Mouse (Mus musculus): ENCODE data around the gene Hoxc13. TPM values are rescaled to one million over a fixed set of nuclear protein-coding genes. Genes with fewer than 3 reads are reported as not detected.

The Hoxc13 gene
- polyA plus RNA-seq, 1 experiment from 2014 or later, result not detected

- no peaks in the 10 kb centered on the region for H3K36me3 ChIP-seq
- H3K4me2 ChIP-seq, result peak overlapping the region; percentile 51
- H3K4me1 ChIP-seq, result peaks cover 22% of the 10 kb centered on the region
- H3K9me3 ChIP-seq (replicated peaks), result no peaks in the 10 kb centered on the region
- ATAC-seq (replicated peaks; ENCODE audit: low FRiP score), result peak; percentile 89
- peak overlapping the region; percentile 26 for H3K4me3 ChIP-seq (replicated peaks)
- H3K9ac ChIP-seq, result no peak overlapping the region
- H3K27me3 ChIP-seq, result peaks cover 99% of the 10 kb centered on the region
- WGBS, result under 1% methylated on average over 18 of the region's 20 CpGs
- H3K27ac ChIP-seq, result no peak overlapping the region
These were observed 284 bp upstream of the Hoxc13 start for GRCm38 (mm10) chr15:102920619-102921018.

- peak overlapping the region; percentile 26 for H3K4me3 ChIP-seq (replicated peaks)
- H3K27me3 ChIP-seq, result peaks cover 99% of the 10 kb centered on the region
- H3K9ac ChIP-seq, result no peak overlapping the region
- WGBS, result under 1% methylated on average over 24 of the region's 24 CpGs
- no peaks in the 10 kb centered on the region for H3K36me3 ChIP-seq
- ATAC-seq (replicated peaks; ENCODE audit: low FRiP score), result peak; percentile 54
- 0 out of 2 replicates have a peak overlapping the region, but pooled peaks have one; percentile 51 for H3K4me2 ChIP-seq
- H3K4me1 ChIP-seq, result peaks cover 22% of the 10 kb centered on the region
- H3K27ac ChIP-seq, result no peak overlapping the region
- no peaks in the 10 kb centered on the region for H3K9me3 ChIP-seq (replicated peaks)
These were observed 1.1 kb downstream of the Hoxc13 start for GRCm38 (mm10) chr15:102922012-102922362.

GRCm38 (mm10) chr15:102922636-102923500 lies 2.0 kb downstream of the Hoxc13 start:
- peaks cover 99% of the 10 kb centered on the region for H3K27me3 ChIP-seq
- no peaks in the 10 kb centered on the region for H3K9me3 ChIP-seq (replicated peaks)
- H3K9ac ChIP-seq, result no peak overlapping the region
- no peak overlapping the region for H3K4me3 ChIP-seq (replicated peaks)
- H3K4me1 ChIP-seq, result peaks cover 22% of the 10 kb centered on the region
- no peak overlapping the region for H3K4me2 ChIP-seq
- no peaks in the 10 kb centered on the region for H3K36me3 ChIP-seq
- WGBS, result 15% methylated on average over 6 of the region's 6 CpGs
- ATAC-seq (replicated peaks; ENCODE audit: low FRiP score), result no peak
- no peak overlapping the region for H3K27ac ChIP-seq

DNA sequence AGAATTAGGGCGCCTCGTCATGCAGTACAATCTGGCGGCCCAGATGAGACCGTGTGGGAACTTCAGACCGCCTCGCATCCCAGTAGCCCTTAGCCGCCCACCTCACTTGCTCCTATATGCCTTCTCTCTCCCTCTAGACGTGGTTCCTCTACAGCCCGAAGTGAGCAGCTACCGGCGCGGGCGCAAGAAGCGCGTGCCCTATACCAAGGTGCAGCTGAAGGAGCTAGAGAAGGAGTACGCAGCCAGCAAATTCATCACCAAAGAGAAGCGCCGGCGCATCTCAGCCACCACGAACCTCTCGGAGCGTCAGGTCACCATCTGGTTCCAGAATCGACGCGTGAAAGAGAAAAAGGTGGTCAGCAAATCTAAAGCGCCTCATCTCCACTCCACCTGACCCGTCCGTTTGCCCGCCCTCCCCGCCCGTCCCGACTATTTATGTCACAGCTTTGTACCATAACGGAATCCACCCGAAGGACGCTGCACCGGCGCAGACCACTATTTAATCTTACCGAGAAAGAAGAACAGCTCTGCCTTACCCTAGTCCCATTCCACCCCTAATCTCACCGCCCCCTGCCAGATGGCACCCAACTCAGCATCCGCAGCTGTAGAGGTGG lies 6.2 kb downstream of the Hoxc13 start:
- WGBS, result 1% methylated on average over 40 of the region's 40 CpGs
- H3K27ac ChIP-seq, result no peak overlapping the region
- no peak for ATAC-seq (replicated peaks; ENCODE audit: low FRiP score)
- peaks cover 6% of the 10 kb centered on the region; the same call in 1 of the 2 replicates for H3K4me1 ChIP-seq
- H3K9me3 ChIP-seq (replicated peaks), result no peaks in the 10 kb centered on the region
- peaks cover 99% of the 10 kb centered on the region for H3K27me3 ChIP-seq
- H3K4me2 ChIP-seq, result no peak overlapping the region
- H3K9ac ChIP-seq, result no peak overlapping the region
- no peak overlapping the region for H3K4me3 ChIP-seq (replicated peaks)
- H3K36me3 ChIP-seq, result no peaks in the 10 kb centered on the region

DNA sequence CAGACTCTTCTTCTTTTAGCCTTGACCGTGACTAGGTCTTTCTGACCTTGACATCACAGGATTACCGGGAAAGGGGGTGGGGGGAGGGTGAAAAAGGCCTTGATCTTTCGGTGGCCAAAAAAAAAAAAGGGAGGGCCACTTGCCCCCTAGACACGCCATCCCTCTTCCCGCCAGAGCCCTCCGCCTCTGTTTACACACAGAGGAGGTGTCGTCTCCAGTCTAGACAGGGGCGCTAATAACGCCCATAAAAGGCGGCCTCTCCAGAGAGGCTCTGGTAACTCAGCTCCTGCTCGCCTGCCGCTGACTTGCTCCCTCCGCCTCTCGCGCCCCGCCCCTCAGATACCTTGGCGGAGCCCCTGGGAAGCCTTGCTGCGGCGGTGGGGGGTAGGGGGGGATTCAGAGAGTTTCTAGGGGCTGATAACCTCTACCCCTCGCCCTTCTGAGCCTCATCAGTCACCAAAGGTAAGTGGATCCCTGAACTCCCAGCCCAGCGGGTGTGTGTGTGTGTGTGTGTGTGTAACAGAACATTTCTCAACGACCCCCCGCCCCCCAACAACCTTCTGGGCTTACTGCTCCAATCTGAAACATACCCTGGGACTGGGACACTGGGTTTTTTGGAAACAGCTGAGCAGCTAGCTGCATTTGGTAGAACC lies 10.9 kb downstream of the Hoxc13 start:
- Histone ChIP-seq H3K4me2 (no peak overlapping the region), H3K27ac (no peak overlapping the region), H3K4me3 (replicated peaks) (no peak overlapping the region), H3K36me3 (no peaks in the 10 kb centered on the region), H3K9ac (no peak overlapping the region), H3K27me3 (peaks cover 100% of the 10 kb centered on the region), H3K4me1 (peaks cover 16% of the 10 kb centered on the region), H3K9me3 (replicated peaks) (no peaks in the 10 kb centered on the region)
- 2% methylated on average over 23 of the region's 23 CpGs for WGBS
- no peak for ATAC-seq (replicated peaks; ENCODE audit: low FRiP score)

DNA sequence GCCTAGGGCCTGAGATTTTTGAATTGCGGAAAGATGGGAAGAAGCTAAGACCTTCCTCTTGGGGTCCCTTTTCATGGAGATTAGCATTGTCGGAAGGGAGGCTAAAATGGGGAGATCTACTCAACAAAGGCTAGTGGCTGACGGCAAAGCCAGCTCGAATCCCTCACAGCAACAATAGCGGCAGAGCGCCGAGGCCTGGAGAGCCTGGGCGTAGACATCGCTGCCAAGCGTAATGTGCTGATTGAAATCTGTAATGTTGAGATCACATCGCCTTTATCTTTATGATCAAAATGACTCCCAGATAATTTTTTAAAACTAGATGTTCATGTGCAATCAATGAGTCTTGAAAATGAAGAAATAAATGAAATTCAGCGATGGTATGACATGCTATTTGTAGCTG lies 13.5 kb downstream of the Hoxc13 start:
- H3K9me3 ChIP-seq (replicated peaks), result no peaks in the 10 kb centered on the region
- H3K4me3 ChIP-seq (replicated peaks), result no peak overlapping the region
- no peak for ATAC-seq (replicated peaks; ENCODE audit: low FRiP score)
- WGBS, result 3% methylated on average over 12 of the region's 12 CpGs
- peaks cover 24% of the 10 kb centered on the region for H3K4me1 ChIP-seq
- H3K27ac ChIP-seq, result no peak overlapping the region
- H3K9ac ChIP-seq, result no peak overlapping the region
- no peak overlapping the region; the same call in 1 of the 2 replicates for H3K4me2 ChIP-seq
- H3K27me3 ChIP-seq, result peaks cover 100% of the 10 kb centered on the region
- H3K36me3 ChIP-seq, result no peaks in the 10 kb centered on the region

DNA sequence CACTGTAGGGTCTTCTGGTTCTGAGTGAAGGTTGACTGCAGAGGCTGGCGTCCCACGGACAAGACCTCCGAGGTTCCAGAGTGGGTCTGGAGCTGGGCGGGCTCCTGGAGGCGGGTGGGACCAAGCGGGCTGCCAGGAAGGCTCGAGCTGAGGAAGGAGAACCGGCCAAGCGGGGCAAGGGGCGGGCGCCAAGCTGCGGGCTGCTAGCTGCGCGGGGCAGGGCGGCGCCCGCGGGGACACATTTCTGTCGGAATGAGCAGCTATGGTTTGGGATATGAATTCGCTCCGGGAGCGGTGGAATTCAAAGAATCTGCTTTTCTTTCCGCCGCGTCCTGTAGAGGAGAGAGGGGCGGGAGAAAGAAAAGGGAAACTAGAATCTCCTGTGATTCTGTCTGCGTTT lies 14.0 kb downstream of the Hoxc13 start:
- H3K4me1 ChIP-seq, result peaks cover 29% of the 10 kb centered on the region
- H3K4me3 ChIP-seq (replicated peaks), result 0 out of 2 replicates have a peak overlapping the region, but pooled peaks have one; percentile 18
- H3K4me2 ChIP-seq, result peak overlapping the region; percentile 27
- H3K27me3 ChIP-seq, result peaks cover 100% of the 10 kb centered on the region
- H3K9ac ChIP-seq, result no peak overlapping the region
- H3K27ac ChIP-seq, result no peak overlapping the region
- WGBS, result under 1% methylated on average over 27 of the region's 27 CpGs
- no peak for ATAC-seq (replicated peaks; ENCODE audit: low FRiP score)
- no peaks in the 10 kb centered on the region for H3K36me3 ChIP-seq
- no peaks in the 10 kb centered on the region for H3K9me3 ChIP-seq (replicated peaks)

GRCm38 (mm10) chr15:102936279-102936972 lies 15.5 kb downstream of the Hoxc13 start, which contains the start of gene Hoxc12:
TSS of gene Hoxc12 (plus strand) at chr15:102936757.
- no peaks in the 10 kb centered on the region for H3K9me3 ChIP-seq (replicated peaks)
- ATAC-seq (replicated peaks; ENCODE audit: low FRiP score), result no peak
- under 1% methylated on average over 31 of the region's 31 CpGs for WGBS
- no peak within 1 kb of the TSS for H3K27ac ChIP-seq
- no peak within 1 kb of the TSS for H3K4me3 ChIP-seq (replicated peaks)
- H3K27me3 ChIP-seq, result peaks cover 100% of the 10 kb centered on the region
- no peaks in the 10 kb centered on the region for H3K36me3 ChIP-seq
- 0 out of 2 replicates have a peak within 1 kb of the TSS, but pooled peaks have one; percentile 17 for H3K4me2 ChIP-seq
- peaks cover 28% of the 10 kb centered on the region for H3K4me1 ChIP-seq
- H3K9ac ChIP-seq, result no peak within 1 kb of the TSS

- no peak overlapping the region for H3K27ac ChIP-seq
- H3K9me3 ChIP-seq (replicated peaks), result no peaks in the 10 kb centered on the region
- peaks cover 22% of the 10 kb centered on the region for H3K4me1 ChIP-seq
- H3K36me3 ChIP-seq, result no peaks in the 10 kb centered on the region
- H3K27me3 ChIP-seq, result peaks cover 100% of the 10 kb centered on the region
- H3K9ac ChIP-seq, result no peak overlapping the region
- no peak for ATAC-seq (replicated peaks; ENCODE audit: low FRiP score)
- no peak overlapping the region for H3K4me3 ChIP-seq (replicated peaks)
- 1% methylated on average over 50 of the region's 50 CpGs for WGBS
- 0 out of 2 replicates have a peak overlapping the region, but pooled peaks have one; percentile 17 for H3K4me2 ChIP-seq
These were observed 16.2 kb downstream of the Hoxc13 start for GRCm38 (mm10) chr15:102937036-102937666.

GRCm38 (mm10) chr15:102939256-102940155 lies 18.6 kb downstream of the Hoxc13 start:
- 1% methylated on average over 34 of the region's 34 CpGs for WGBS
- 0 out of 2 replicates have a peak, but pooled peaks have one; percentile 46 for ATAC-seq (replicated peaks; ENCODE audit: low FRiP score)
- Histone ChIP-seq H3K27me3 (peaks cover 100% of the 10 kb centered on the region), H3K4me2 (peak overlapping the region; percentile 40), H3K9ac (no peak overlapping the region), H3K4me1 (peaks cover 32% of the 10 kb centered on the region), H3K4me3 (replicated peaks) (peak overlapping the region; percentile 6; the same call in 1 of the 2 replicates), H3K27ac (no peak overlapping the region), H3K36me3 (no peaks in the 10 kb centered on the region), H3K9me3 (replicated peaks) (no peaks in the 10 kb centered on the region)

Data from kidney, embryonic 15.5 days (tissue).